Mouse (Mus musculus) brain, embryonic 14.5 days (tissue): Measurements from ENCODE around the gene Gm5108.

Experiments used
- CTCF ChIP-seq: fragments of 200-500 bp; IDR thresholded peaks from 2 replicates; pipeline ENCODE4 v1.5.1; 2012; ENCODE audit warnings: inconsistent platforms, mild to moderate bottlenecking, moderate library complexity, borderline replicate concordance; ENCODE audit not compliant: insufficient read depth, insufficient read length; ENCODE audit errors: extremely low read depth
- POLR2A ChIP-seq: fragments of 200-500 bp; IDR thresholded peaks from 2 replicates; pipeline ENCODE4 v1.6.1; 2012; ENCODE audit warnings: mild to moderate bottlenecking, inconsistent platforms, borderline replicate concordance; ENCODE audit not compliant: poor library complexity, insufficient read depth, insufficient read length, severe bottlenecking; ENCODE audit errors: extremely low read depth

DNA sequence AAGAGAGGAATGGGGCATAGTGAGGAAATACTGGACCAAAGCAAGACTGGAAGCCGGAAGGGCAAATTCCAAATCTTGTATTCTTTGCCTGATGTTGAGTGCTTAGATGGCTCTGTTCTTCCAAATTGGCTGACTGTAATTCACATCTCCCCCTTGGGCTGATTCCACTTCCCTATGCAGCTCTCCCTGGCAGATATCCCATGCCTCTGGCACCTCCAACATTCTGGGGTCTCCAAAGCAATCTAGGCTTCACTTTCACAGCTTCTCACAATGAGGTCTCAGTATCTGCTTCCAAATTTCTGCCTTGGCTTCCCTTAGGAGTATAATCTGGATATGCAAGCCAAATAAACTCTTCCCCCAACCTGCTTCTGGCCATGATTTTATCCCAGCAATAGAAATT is 42.5 kb upstream of the Gm5108 start:
- TF ChIP-seq POLR2A (no peak), CTCF (no peak)
